In genomic region chr13:31506494-31507167, GRCm38 (mm10) we compare ENCODE assay signal across 12 mouse cellular contexts. TPM values are rescaled to one million over a fixed set of nuclear protein-coding genes. Genes with fewer than 3 reads are reported as not detected.
DNase-seq lines count a peak whose midpoint lies in the region.
"Had no signal": no experiment of that assay in that cellular context is flagged by ENCODE, and none has a peak within 500 bp of the region (broad histone marks: within the 10 kb centered on the region; RNA-seq: fewer than 3 reads in every experiment).

No protein-coding gene starts in this region.

- peak; percentile 93 for DNase-seq in heart, adult 11 months
- DNase-seq in heart, adult 8-10 months (ENCODE audit: low spot score) = no peak
- peak; percentile 47 to 65 for DNase-seq in lung, adult 18-20 months
- DNase-seq in lung, postnatal 14 days = no peak
- peak; percentile 26 for DNase-seq in lung, postnatal 10 days
- peak; percentile 28 for DNase-seq in yolk sac, embryonic 10.5 days (ENCODE audit: low spot score)
- no peak for DNase-seq in testis, postnatal 10 days (ENCODE audit: low spot score)
- DNase-seq in thymus, postnatal 10 days (ENCODE audit: low spot score in 2 of 2) = no peak
- DNase-seq: gastrocnemius, adult 2 months; thymus, adult 2 months had no signal

RNA-seq across cellular contexts. Expression of gene Foxq1, which starts 49.3 kb away (rescaled TPM):
- total RNA-seq in heart, adult 8-10 months (2022) = under 1 TPM; 0.13 to 0.44 (median 0.31) TPM
- total RNA-seq: hematopoietic stem cell, adult 5-6 weeks had no signal

RNA-seq across cellular contexts. Expression of gene A530084C06Rik, which starts 52.5 kb away (rescaled TPM):
- under 1 TPM in 1 of 4 experiments, not detected in 3; 0.09 TPM for total RNA-seq in heart, adult 8-10 months (2022)
- total RNA-seq: adrenal gland, adult 18-20 months; gastrocnemius, adult 2 months had no signal

Comparison
In these comparisons a context has a peak if more than half of its experiments do, and no peak if none do; other contexts are left out.
1. DNase-seq: peak in heart, adult 11 months (single experiment), lung, adult 18-20 months (2 of 2), lung, postnatal 10 days (single experiment) and yolk sac, embryonic 10.5 days (single experiment); none in heart, adult 8-10 months (single experiment), lung, postnatal 14 days (single experiment), testis, postnatal 10 days (single experiment) and thymus, postnatal 10 days (0 of 2).